Mouse (Mus musculus): Measurements from ENCODE around the gene Crhr2. TPM values are rescaled to one million over a fixed set of nuclear protein-coding genes. Genes with fewer than 3 reads are reported as not detected.

The Crhr2 gene
- 6.4 and 8.0 TPM in 2 replicates for polyA plus RNA-seq (2016; fragmentation: Nextera tagmentation; extraction: Ambion mirVana)

DNA sequence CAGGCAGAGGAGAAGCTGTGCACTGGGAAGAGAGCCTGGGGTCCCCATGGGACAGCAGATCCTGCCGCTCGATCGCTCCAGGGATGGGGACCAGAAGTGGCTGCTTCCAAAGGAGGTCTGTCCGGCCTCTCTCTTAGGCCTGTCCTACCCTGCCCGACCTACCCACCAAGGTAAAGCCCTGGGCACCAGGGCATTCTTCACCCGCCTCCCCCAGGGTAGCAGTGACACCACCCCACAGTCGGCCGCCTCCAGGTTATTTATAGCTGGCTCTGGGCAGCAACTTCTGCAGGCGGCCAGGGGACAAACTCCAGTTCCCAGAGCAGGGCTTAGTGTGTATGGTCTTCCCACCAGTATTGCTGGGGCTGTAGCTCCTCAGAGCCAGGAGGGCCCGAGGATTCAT lies at the start of gene Crhr2:
Crhr2 (minus strand) TSS at position 223 of the 400 bp plus-strand sequence.
- no peaks in the 10 kb centered on the region for H3K36me3 ChIP-seq
- 0 out of 2 replicates have a peak, but pooled peaks cover 7% of the 10 kb centered on the region for H3K9me3 ChIP-seq (replicated peaks)
- 37% methylated on average over 10 of the region's 10 CpGs for WGBS
- ATAC-seq (ENCODE audit: insufficient number of reproducible peaks, low FRiP score) = no peak
- peak within 1 kb of the TSS; percentile 25 for H3K4me3 ChIP-seq
- H3K27ac ChIP-seq (ENCODE audit: poor library complexity, severe bottlenecking) = peak within 1 kb of the TSS; percentile 77
- peak within 1 kb of the TSS; percentile 59 for H3K4me2 ChIP-seq
- peak within 1 kb of the TSS; percentile 38; the same call in 1 of the 2 replicates for H3K9ac ChIP-seq
- no peaks in the 10 kb centered on the region for H3K27me3 ChIP-seq (replicated peaks)
- H3K4me1 ChIP-seq (replicated peaks) = peaks cover 44% of the 10 kb centered on the region

GRCm38 (mm10) chr6:55179560-55179959 lies 46.7 kb upstream of the Crhr2 start:
- H3K4me3 ChIP-seq = no peak overlapping the region
- no peaks in the 10 kb centered on the region for H3K36me3 ChIP-seq
- 0 out of 2 replicates have a peak, but pooled peaks cover 5% of the 10 kb centered on the region for H3K4me1 ChIP-seq (replicated peaks)
- H3K27ac ChIP-seq (ENCODE audit: poor library complexity, severe bottlenecking) = no peak overlapping the region
- H3K9me3 ChIP-seq (replicated peaks) = peaks cover 6% of the 10 kb centered on the region; the same call in 1 of the 2 replicates
- WGBS = 81% methylated on average over 7 of the region's 7 CpGs
- no peak overlapping the region for H3K4me2 ChIP-seq
- no peak overlapping the region for H3K9ac ChIP-seq
- ATAC-seq (ENCODE audit: insufficient number of reproducible peaks, low FRiP score) = no peak
- no peaks in the 10 kb centered on the region for H3K27me3 ChIP-seq (replicated peaks)

- no peak overlapping the region for H3K9ac ChIP-seq
- no peak overlapping the region for H3K4me2 ChIP-seq
- H3K27me3 ChIP-seq (replicated peaks) = no peaks in the 10 kb centered on the region
- no peak overlapping the region for H3K4me3 ChIP-seq
- no peaks in the 10 kb centered on the region for H3K9me3 ChIP-seq (replicated peaks)
- no peak for ATAC-seq (ENCODE audit: insufficient number of reproducible peaks, low FRiP score)
- no peaks in the 10 kb centered on the region for H3K36me3 ChIP-seq
- no peak overlapping the region for H3K27ac ChIP-seq (ENCODE audit: poor library complexity, severe bottlenecking)
- 40% methylated on average over 12 of the region's 12 CpGs for WGBS
- H3K4me1 ChIP-seq (replicated peaks) = 0 out of 2 replicates have a peak, but pooled peaks cover 5% of the 10 kb centered on the region
Observed at GRCm38 (mm10) chr6:55177060-55177732, 44.4 kb upstream of the Crhr2 start.

DNA sequence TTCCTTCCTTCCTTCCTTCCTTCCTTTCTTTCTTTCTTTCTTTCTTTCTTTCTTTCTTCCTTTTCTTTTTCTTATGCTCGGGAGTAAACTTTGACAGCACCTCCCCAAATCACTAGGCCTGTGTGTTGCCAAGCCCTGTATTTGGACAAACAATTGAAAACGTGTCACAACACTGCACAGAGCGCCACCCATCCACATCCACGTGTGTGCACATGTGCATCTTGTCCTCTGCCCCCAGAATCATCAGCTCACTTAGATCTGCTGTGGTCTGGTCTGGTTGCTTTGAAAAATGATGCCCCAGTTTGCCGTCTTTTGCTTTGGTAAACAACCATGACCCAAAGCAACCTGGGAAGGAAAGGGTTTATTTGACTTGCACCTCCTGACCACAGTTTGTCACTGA lies 43.1 kb upstream of the Crhr2 start:
- Histone ChIP-seq H3K4me2 (no peak overlapping the region), H3K9ac (no peak overlapping the region), H3K27me3 (replicated peaks) (no peaks in the 10 kb centered on the region), H3K36me3 (no peaks in the 10 kb centered on the region), H3K9me3 (replicated peaks) (no peaks in the 10 kb centered on the region), H3K27ac (ENCODE audit: poor library complexity, severe bottlenecking) (no peak overlapping the region), H3K4me1 (replicated peaks) (0 out of 2 replicates have a peak, but pooled peaks cover 5% of the 10 kb centered on the region), H3K4me3 (no peak overlapping the region)
- no peak for ATAC-seq (ENCODE audit: insufficient number of reproducible peaks, low FRiP score)
- 57% methylated on average over 5 of the region's 5 CpGs for WGBS

- 25% methylated on average over 2 of the region's 2 CpGs for WGBS
- ATAC-seq (ENCODE audit: insufficient number of reproducible peaks, low FRiP score) = no peak
- no peak overlapping the region for H3K4me3 ChIP-seq
Observed at GRCm38 (mm10) chr6:55175456-55175855, 42.6 kb upstream of the Crhr2 start.

DNA sequence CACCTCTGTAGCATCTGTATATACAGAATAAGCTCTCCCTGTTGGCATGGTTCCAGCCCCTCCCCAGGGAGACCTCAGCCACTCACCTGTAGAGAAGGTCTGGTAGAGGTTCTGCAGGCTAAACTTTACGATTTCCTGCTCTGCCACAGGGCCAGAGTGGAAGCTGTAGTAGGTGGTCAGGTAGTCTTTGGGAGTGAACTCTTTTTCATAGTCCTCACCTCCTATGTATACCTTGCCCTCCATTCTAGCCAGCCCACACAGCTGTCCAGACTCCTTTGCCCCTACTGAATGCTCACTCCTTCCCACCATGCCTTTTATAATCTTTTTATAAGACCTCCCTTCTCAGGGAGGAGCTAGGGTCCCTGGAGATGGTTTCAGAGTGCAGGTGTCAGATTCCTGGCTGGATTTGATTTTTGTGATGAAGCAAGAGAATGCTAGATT lies 41.9 kb upstream of the Crhr2 start, which contains the start of gene Inmt:
Inmt (minus strand) TSS at position 303 of the 441 bp plus-strand sequence.
- no peak within 1 kb of the TSS for H3K4me2 ChIP-seq
- H3K4me1 ChIP-seq (replicated peaks) = 0 out of 2 replicates have a peak, but pooled peaks cover 5% of the 10 kb centered on the region
- no peak within 1 kb of the TSS for H3K4me3 ChIP-seq
- 67% methylated on average over 1 of the region's 1 CpGs for WGBS
- ATAC-seq (ENCODE audit: insufficient number of reproducible peaks, low FRiP score) = no peak
- H3K9ac ChIP-seq = no peak within 1 kb of the TSS
- H3K9me3 ChIP-seq (replicated peaks) = no peaks in the 10 kb centered on the region
- H3K36me3 ChIP-seq = no peaks in the 10 kb centered on the region
- H3K27me3 ChIP-seq (replicated peaks) = no peaks in the 10 kb centered on the region
- no peak within 1 kb of the TSS for H3K27ac ChIP-seq (ENCODE audit: poor library complexity, severe bottlenecking)

More at GRCm38 (mm10) chr6:55175456-55175855, 42.6 kb upstream of the Crhr2 start:
- Histone ChIP-seq H3K9ac (no peak overlapping the region), H3K27ac (ENCODE audit: poor library complexity, severe bottlenecking) (no peak overlapping the region), H3K27me3 (replicated peaks) (no peaks in the 10 kb centered on the region), H3K4me1 (replicated peaks) (0 out of 2 replicates have a peak, but pooled peaks cover 5% of the 10 kb centered on the region), H3K9me3 (replicated peaks) (no peaks in the 10 kb centered on the region), H3K36me3 (no peaks in the 10 kb centered on the region), H3K4me2 (no peak overlapping the region)

DNA sequence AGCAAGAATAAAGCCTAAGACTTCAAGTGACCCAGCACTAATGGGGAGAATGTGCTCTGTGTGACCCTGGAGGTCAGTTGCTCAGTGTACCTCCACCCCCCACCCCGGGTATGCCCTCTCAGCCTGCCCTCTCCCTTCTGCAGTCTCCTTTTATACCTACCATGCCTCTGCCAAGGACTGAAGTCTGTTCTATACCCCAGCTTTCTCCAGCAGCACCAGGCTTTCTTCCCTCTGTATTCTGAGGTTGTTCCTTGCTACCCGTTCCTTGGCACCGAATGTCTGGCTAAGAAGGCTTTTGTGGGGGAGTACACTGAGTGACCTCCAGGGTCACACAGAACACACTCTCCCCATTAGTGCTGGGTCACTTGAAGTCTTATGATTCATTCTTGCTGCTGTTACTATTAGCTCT lies 41.1 kb upstream of the Crhr2 start:
- H3K4me1 ChIP-seq (replicated peaks) = 0 out of 2 replicates have a peak, but pooled peaks cover 5% of the 10 kb centered on the region
- no peak overlapping the region for H3K4me3 ChIP-seq
- no peaks in the 10 kb centered on the region for H3K9me3 ChIP-seq (replicated peaks)
- H3K27ac ChIP-seq (ENCODE audit: poor library complexity, severe bottlenecking) = no peak overlapping the region
- H3K4me2 ChIP-seq = no peak overlapping the region
- no peaks in the 10 kb centered on the region for H3K36me3 ChIP-seq
- no peak overlapping the region for H3K9ac ChIP-seq
- no peak for ATAC-seq (ENCODE audit: insufficient number of reproducible peaks, low FRiP score)
- 58% methylated on average over 3 of the region's 3 CpGs for WGBS
- no peaks in the 10 kb centered on the region for H3K27me3 ChIP-seq (replicated peaks)

GRCm38 (mm10) chr6:55173171-55173570 lies 40.4 kb upstream of the Crhr2 start:
- Histone ChIP-seq H3K9me3 (replicated peaks) (no peaks in the 10 kb centered on the region), H3K4me2 (no peak overlapping the region), H3K27me3 (replicated peaks) (peaks cover 7% of the 10 kb centered on the region; the same call in 1 of the 2 replicates), H3K36me3 (no peaks in the 10 kb centered on the region), H3K4me1 (replicated peaks) (0 out of 2 replicates have a peak, but pooled peaks cover 5% of the 10 kb centered on the region), H3K9ac (no peak overlapping the region), H3K4me3 (no peak overlapping the region), H3K27ac (ENCODE audit: poor library complexity, severe bottlenecking) (no peak overlapping the region)
- no peak for ATAC-seq (ENCODE audit: insufficient number of reproducible peaks, low FRiP score)
- 65% methylated on average over 10 of the region's 10 CpGs for WGBS

DNA sequence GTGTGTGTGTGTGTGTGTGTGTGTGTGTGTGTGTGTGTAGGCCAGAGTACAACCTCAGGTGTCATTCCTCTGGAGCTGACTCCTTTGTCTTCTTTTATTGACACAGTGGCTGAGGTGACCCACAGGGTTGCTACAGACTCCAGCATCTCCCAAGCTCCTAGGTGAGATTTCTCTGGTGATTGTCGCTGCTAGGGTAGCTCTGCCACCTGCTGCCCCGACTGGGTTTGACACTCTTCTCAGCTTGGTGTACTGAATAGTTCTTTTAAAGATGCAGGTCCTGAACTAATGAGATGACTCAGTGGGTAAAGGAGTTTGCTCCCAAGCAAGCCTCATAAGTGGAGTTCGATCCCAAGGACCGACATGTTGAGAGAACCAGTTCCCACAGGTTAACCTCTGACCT lies 38.8 kb upstream of the Crhr2 start:
- H3K4me3 ChIP-seq = no peak overlapping the region
- ATAC-seq (ENCODE audit: insufficient number of reproducible peaks, low FRiP score) = no peak
- H3K27ac ChIP-seq (ENCODE audit: poor library complexity, severe bottlenecking) = no peak overlapping the region
- no peaks in the 10 kb centered on the region for H3K36me3 ChIP-seq
- H3K9me3 ChIP-seq (replicated peaks) = no peaks in the 10 kb centered on the region
- H3K4me1 ChIP-seq (replicated peaks) = 0 out of 2 replicates have a peak, but pooled peaks cover 5% of the 10 kb centered on the region
- H3K4me2 ChIP-seq = no peak overlapping the region
- WGBS = 48% methylated on average over 4 of the region's 4 CpGs
- H3K9ac ChIP-seq = no peak overlapping the region
- H3K27me3 ChIP-seq (replicated peaks) = peaks cover 14% of the 10 kb centered on the region; the same call in 1 of the 2 replicates

- Histone ChIP-seq H3K27me3 (replicated peaks) (peaks cover 16% of the 10 kb centered on the region; the same call in 1 of the 2 replicates), H3K27ac (ENCODE audit: poor library complexity, severe bottlenecking) (no peak overlapping the region), H3K9me3 (replicated peaks) (no peaks in the 10 kb centered on the region), H3K4me2 (no peak overlapping the region), H3K4me3 (no peak overlapping the region), H3K9ac (no peak overlapping the region), H3K4me1 (replicated peaks) (no peaks in the 10 kb centered on the region), H3K36me3 (no peaks in the 10 kb centered on the region)
- WGBS = 67% methylated on average over 5 of the region's 5 CpGs
- ATAC-seq (ENCODE audit: insufficient number of reproducible peaks, low FRiP score) = no peak
Observed at GRCm38 (mm10) chr6:55169818-55170217, 37.0 kb upstream of the Crhr2 start.

DNA sequence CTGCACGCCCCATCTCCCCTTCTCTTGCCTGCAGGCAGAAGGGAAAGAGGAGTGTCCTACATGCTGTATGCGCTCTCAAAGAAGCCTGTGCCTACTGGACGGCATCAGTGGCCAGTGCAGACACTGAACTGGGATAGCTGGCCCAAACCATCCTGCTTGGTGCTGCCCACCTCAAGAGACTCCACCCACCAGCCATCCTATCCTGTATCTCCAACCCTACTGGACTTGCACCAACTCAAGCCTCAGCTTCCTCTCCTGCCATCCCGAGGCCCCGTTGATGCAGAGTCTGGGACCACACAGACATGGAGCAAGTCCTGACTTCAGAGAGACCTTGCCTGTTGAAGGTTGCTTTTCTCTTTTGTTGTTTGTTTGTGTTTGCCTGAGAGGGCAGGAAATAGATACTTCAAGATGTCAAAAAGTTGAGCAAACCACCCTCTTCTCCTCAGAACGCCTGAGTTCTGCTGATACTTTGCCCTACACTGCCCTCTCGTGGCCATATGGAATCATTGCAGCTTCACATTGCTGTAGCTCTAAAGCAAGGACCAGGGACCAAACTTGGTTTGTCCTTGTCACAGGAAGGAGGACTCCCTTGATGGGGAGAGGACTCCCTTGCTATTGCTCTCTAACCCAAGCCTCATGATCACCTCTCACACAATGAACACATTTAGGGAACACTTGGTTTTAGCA lies 34.1 kb upstream of the Crhr2 start:
- no peaks in the 10 kb centered on the region for H3K9me3 ChIP-seq (replicated peaks)
- H3K9ac ChIP-seq = no peak overlapping the region
- no peaks in the 10 kb centered on the region for H3K36me3 ChIP-seq
- WGBS = 45% methylated on average over 7 of the region's 7 CpGs
- ATAC-seq (ENCODE audit: insufficient number of reproducible peaks, low FRiP score) = no peak
- no peak overlapping the region for H3K4me2 ChIP-seq
- no peak overlapping the region for H3K27ac ChIP-seq (ENCODE audit: poor library complexity, severe bottlenecking)
- peaks cover 18% of the 10 kb centered on the region; the same call in 1 of the 2 replicates for H3K27me3 ChIP-seq (replicated peaks)
- no peak overlapping the region for H3K4me3 ChIP-seq
- H3K4me1 ChIP-seq (replicated peaks) = no peaks in the 10 kb centered on the region
